Mouse (Mus musculus) spleen, adult 2 months (tissue): ENCODE results near the gene Cd3e. TPM values are rescaled to one million over a fixed set of nuclear protein-coding genes. Genes with fewer than 3 reads are reported as not detected.
"Not testable (repeated sequence)": the region's sequence is repeated elsewhere in the genome, so short reads cannot be mapped to it uniquely, and the experiment has no call there.

Experiments used
- DNase-seq, 2 experiments: peaks; one replicate each; pipeline versions ENCODE4 v3.0.0 to v3.0.0-alpha.2; 2012 to 2021; ENCODE audit warnings: low spot score in 2 of 2, low read depth in 1 of 2
- H3K27ac ChIP-seq: fragments of 200-500 bp; 2 replicates; pipeline ENCODE4 v1.5.1; 2012; ENCODE audit warnings: low read length, inconsistent platforms; ENCODE audit not compliant: insufficient read depth
- H3K27me3 ChIP-seq: fragments of 200-500 bp; 2 replicates; pipeline ENCODE4 v1.6.1; 2012; ENCODE audit warnings: mild to moderate bottlenecking, moderate library complexity, low read length, inconsistent platforms; ENCODE audit not compliant: control insufficient read depth, insufficient read depth
- H3K36me3 ChIP-seq: fragments of 200-500 bp; 2 replicates; pipeline ENCODE4 v1.6.1; 2012; ENCODE audit warnings: mild to moderate bottlenecking, low read length, inconsistent platforms; ENCODE audit not compliant: control insufficient read depth, insufficient read depth
- H3K4me1 ChIP-seq: fragments of 200-500 bp; 2 replicates; pipeline ENCODE4 v1.6.1; 2011; ENCODE audit warnings: inconsistent platforms; ENCODE audit not compliant: control insufficient read depth, insufficient read depth, insufficient read length
- H3K4me3 ChIP-seq: fragments of 200-500 bp; 2 replicates; pipeline ENCODE4 v1.5.1; 2011; ENCODE audit warnings: mild to moderate bottlenecking, inconsistent platforms; ENCODE audit not compliant: insufficient read depth, insufficient read length; ENCODE audit errors: extremely low read depth
- CTCF ChIP-seq: fragments of 200-500 bp; IDR thresholded peaks from 2 replicates; pipeline ENCODE4 v1.5.1; 2011; ENCODE audit warnings: mild to moderate bottlenecking, inconsistent platforms; ENCODE audit not compliant: insufficient read depth, insufficient read length, insufficient replicate concordance; ENCODE audit errors: extremely low read depth
- POLR2A ChIP-seq: fragments of 200-500 bp; IDR thresholded peaks from 2 replicates; pipeline ENCODE4 v1.6.1; 2011; ENCODE audit warnings: low read depth, low read length, inconsistent platforms
- WGBS: fragments of 180-500 bp; shearing (Covaris S2); methylation state at CpG from one replicate; pipeline ENCODE4 v1.1.7; 2018; 5-methylcytosine and 5-hydroxymethylcytosine counted together
- polyA plus RNA-seq: library from polyadenylated mRNA; depleted of rRNA; stranded (reverse); fragments of >200 nt; gene quantifications from 2 replicates; pipeline ENCODE4 v1.2.3, GENCODE M21; 2012

Cd3e gene
- polyA plus RNA-seq, 1 experiment = 44.8 TPM

- peak overlapping the region; percentile 59 for H3K4me3 ChIP-seq
- DNase-seq = no peak
- H3K36me3 ChIP-seq = no peaks in the 10 kb centered on the region
- no peaks in the 10 kb centered on the region for H3K27me3 ChIP-seq
- no peak for TF ChIP-seq CTCF
- TF ChIP-seq POLR2A = no peak
- WGBS = 71% methylated on average over 8 of the region's 8 CpGs
- H3K27ac ChIP-seq = peak overlapping the region; percentile 92
- H3K4me1 ChIP-seq = peaks cover 6% of the 10 kb centered on the region; the same call in 1 of the 2 replicates
Observed at GRCm38 (mm10) chr9:44982081-44982480, 27.3 kb downstream of the Cd3e start.

- no peak for TF ChIP-seq POLR2A
- peak within 1 kb of the TSS; percentile 92 for H3K27ac ChIP-seq
- 54% methylated on average over 4 of the region's 4 CpGs for WGBS
Observed at GRCm38 (mm10) chr9:44981676-44982075, 27.8 kb downstream of the Cd3e start, which contains the start of gene Cd3d. Gene Cd3d (plus strand): TSS chr9:44981786.

GRCm38 (mm10) chr9:44981104-44981503 lies 28.3 kb downstream of the Cd3e start:
- Histone ChIP-seq H3K4me3 (no peak overlapping the region; the same call in 1 of the 2 replicates), H3K36me3 (no peaks in the 10 kb centered on the region), H3K27ac (peak overlapping the region; percentile 83), H3K4me1 (peaks cover 6% of the 10 kb centered on the region; the same call in 1 of the 2 replicates), H3K27me3 (no peaks in the 10 kb centered on the region)
- TF ChIP-seq POLR2A (no peak), CTCF (no peak)
- no peak for DNase-seq
- WGBS = 80% methylated on average over 2 of the region's 2 CpGs

More at GRCm38 (mm10) chr9:44981676-44982075, 27.8 kb downstream of the Cd3e start, which contains the start of gene Cd3d:
- no peak for DNase-seq
- no peaks in the 10 kb centered on the region for H3K36me3 ChIP-seq
- peaks cover 6% of the 10 kb centered on the region; the same call in 1 of the 2 replicates for H3K4me1 ChIP-seq
- H3K4me3 ChIP-seq = peak within 1 kb of the TSS; percentile 59
- H3K27me3 ChIP-seq = no peaks in the 10 kb centered on the region

- no peaks in the 10 kb centered on the region for H3K27me3 ChIP-seq
- TF ChIP-seq CTCF = no peak
- peak; percentile 57; the same call in 1 of the 2 replicates for TF ChIP-seq POLR2A
- no peaks in the 10 kb centered on the region for H3K36me3 ChIP-seq
- peak within 1 kb of the TSS; percentile 53 for H3K4me3 ChIP-seq
- H3K4me1 ChIP-seq = no peaks in the 10 kb centered on the region; the same call in 1 of the 2 replicates
- peak in 1 of 2 experiments; percentile 53 for DNase-seq
- 49% methylated on average over 3 of the region's 3 CpGs for WGBS
- H3K27ac ChIP-seq = peak within 1 kb of the TSS; percentile 83
Observed at GRCm38 (mm10) chr9:44980242-44980641, 29.2 kb downstream of the Cd3e start, which contains the start of gene Cd3g. Gene Cd3g (minus strand): TSS chr9:44980431.

- no peak for DNase-seq
- Histone ChIP-seq H3K36me3 (no peaks in the 10 kb centered on the region), H3K27ac (peak overlapping the region; percentile 78), H3K27me3 (no peaks in the 10 kb centered on the region), H3K4me3 (peak overlapping the region; percentile 53), H3K4me1 (no peaks in the 10 kb centered on the region)
- 69% methylated on average over 7 of the region's 7 CpGs for WGBS
- TF ChIP-seq CTCF (no peak), POLR2A (no peak)
Observed at GRCm38 (mm10) chr9:44979806-44980205, 29.6 kb downstream of the Cd3e start.

- H3K27ac ChIP-seq = peak overlapping the region; percentile 52
- H3K36me3 ChIP-seq = no peaks in the 10 kb centered on the region
- no peaks in the 10 kb centered on the region for H3K27me3 ChIP-seq
- no peak for DNase-seq
- TF ChIP-seq POLR2A (no peak), CTCF (no peak)
- 61% methylated on average over 6 of the region's 6 CpGs for WGBS
- no peaks in the 10 kb centered on the region for H3K4me1 ChIP-seq
- peak overlapping the region; percentile 38; the same call in 1 of the 2 replicates for H3K4me3 ChIP-seq
Observed at GRCm38 (mm10) chr9:44977813-44978212, 31.6 kb downstream of the Cd3e start.

GRCm38 (mm10) chr9:44969450-44969849 lies 40.0 kb downstream of the Cd3e start:
- H3K4me3 ChIP-seq = no peak overlapping the region
- H3K27me3 ChIP-seq = no peaks in the 10 kb centered on the region
- H3K27ac ChIP-seq = no peak overlapping the region
- DNase-seq = no peak
- H3K4me1 ChIP-seq = no peaks in the 10 kb centered on the region
- TF ChIP-seq CTCF (peak; percentile 15; the same call in 1 of the 2 replicates), POLR2A (no peak)
- no peaks in the 10 kb centered on the region for H3K36me3 ChIP-seq
- 62% methylated on average over 1 of the region's 1 CpGs for WGBS

- WGBS = 84% methylated on average over 5 of the region's 5 CpGs
- H3K27ac ChIP-seq, H3K4me3 ChIP-seq, H3K36me3 ChIP-seq, H3K27me3 ChIP-seq, H3K4me1 ChIP-seq, DNase-seq: not testable (repeated sequence)
Observed at GRCm38 (mm10) chr9:44967763-44968162, 41.7 kb downstream of the Cd3e start.
